Mouse (Mus musculus) E14TG2a.4 (cell line): ENCODE data around the gene Plpp1.
A peak's percentile ranks its signal among the peaks of the same experiment; 100 is the strongest.

Experiments
- H3K27me3 ChIP-seq: 2 replicates; pipeline ENCODE4 v1.6.1; 2014; ENCODE audit warnings: low read length, control low read depth; ENCODE audit not compliant: insufficient read depth
- H3K36me3 ChIP-seq: 2 replicates; pipeline ENCODE4 v1.6.1; 2014; ENCODE audit warnings: low read length, control low read depth; ENCODE audit not compliant: insufficient read depth
- H3K4me1 ChIP-seq: replicated peaks from 2 replicates; pipeline ENCODE4 v1.6.1; 2014; ENCODE audit warnings: low read depth, low read length, control low read depth
- H3K4me3 ChIP-seq: replicated peaks from 2 replicates; pipeline ENCODE4 v1.5.1; 2014; ENCODE audit warnings: mild to moderate bottlenecking, low read length
- H3K9me3 ChIP-seq: 2 replicates; pipeline ENCODE4 v1.6.1; 2014; ENCODE audit warnings: low read length, control low read depth
- CTCF ChIP-seq: conservative IDR thresholded peaks from 2 replicates; pipeline ENCODE4 v1.5.1; 2014; ENCODE audit warnings: low read length
- NANOG ChIP-seq: IDR thresholded peaks from 2 replicates; pipeline ENCODE4 v1.6.1; 2014; ENCODE audit warnings: borderline replicate concordance, low read length, mixed read lengths
- POU5F1 ChIP-seq: IDR thresholded peaks from 2 replicates; pipeline ENCODE4 v1.6.1; 2014; ENCODE audit warnings: low read length, borderline replicate concordance

The Plpp1 gene

GRCm38 (mm10) chr13:112786142-112786541 lies 14.4 kb upstream of the Plpp1 start:
- no peak overlapping the region for H3K4me3 ChIP-seq
- no peaks in the 10 kb centered on the region for H3K36me3 ChIP-seq
- TF ChIP-seq CTCF = no peak
- TF ChIP-seq POU5F1 = no peak
- TF ChIP-seq NANOG = no peak
- no peaks in the 10 kb centered on the region for H3K9me3 ChIP-seq
- peaks cover 40% of the 10 kb centered on the region for H3K4me1 ChIP-seq
- no peaks in the 10 kb centered on the region for H3K27me3 ChIP-seq

GRCm38 (mm10) chr13:112786942-112787533 lies 13.6 kb upstream of the Plpp1 start:
- Histone ChIP-seq H3K4me3 (no peak overlapping the region), H3K36me3 (no peaks in the 10 kb centered on the region)

GRCm38 (mm10) chr13:112790774-112791173 lies 9.8 kb upstream of the Plpp1 start:
- Histone ChIP-seq H3K4me1 (peaks cover 29% of the 10 kb centered on the region), H3K9me3 (no peaks in the 10 kb centered on the region), H3K36me3 (no peaks in the 10 kb centered on the region), H3K27me3 (no peaks in the 10 kb centered on the region), H3K4me3 (no peak overlapping the region)
- TF ChIP-seq POU5F1 = no peak
- TF ChIP-seq CTCF = no peak
- TF ChIP-seq NANOG = no peak

More at GRCm38 (mm10) chr13:112786942-112787533, 13.6 kb upstream of the Plpp1 start:
- Histone ChIP-seq H3K27me3 (no peaks in the 10 kb centered on the region), H3K4me1 (peaks cover 40% of the 10 kb centered on the region), H3K9me3 (no peaks in the 10 kb centered on the region)
- no peak for TF ChIP-seq CTCF
- TF ChIP-seq POU5F1 = no peak
- no peak for TF ChIP-seq NANOG

- Histone ChIP-seq H3K4me1 (peaks cover 21% of the 10 kb centered on the region), H3K9me3 (no peaks in the 10 kb centered on the region), H3K36me3 (no peaks in the 10 kb centered on the region), H3K27me3 (no peaks in the 10 kb centered on the region), H3K4me3 (no peak overlapping the region)
- TF ChIP-seq POU5F1 (no peak), CTCF (no peak), NANOG (no peak)
Observed at GRCm38 (mm10) chr13:112791906-112792305, 8.7 kb upstream of the Plpp1 start.

- Histone ChIP-seq H3K36me3 (peaks cover under 1% of the 10 kb centered on the region; the same call in 1 of the 2 replicates), H3K4me3 (no peak overlapping the region), H3K4me1 (peaks cover 47% of the 10 kb centered on the region), H3K27me3 (no peaks in the 10 kb centered on the region), H3K9me3 (no peaks in the 10 kb centered on the region)
- TF ChIP-seq CTCF (no peak), POU5F1 (no peak), NANOG (no peak; the same call in 1 of the 2 replicates)
Observed at GRCm38 (mm10) chr13:112798243-112798952, 2.2 kb upstream of the Plpp1 start.

GRCm38 (mm10) chr13:112798953-112799305 lies 1.7 kb upstream of the Plpp1 start:
- peaks cover 5% of the 10 kb centered on the region; the same call in 1 of the 2 replicates for H3K36me3 ChIP-seq
- H3K4me3 ChIP-seq = no peak overlapping the region
- TF ChIP-seq POU5F1 = no peak

GRCm38 (mm10) chr13:112799721-112800241 lies 811 bp upstream of the Plpp1 start:
- no peaks in the 10 kb centered on the region for H3K27me3 ChIP-seq
- H3K4me3 ChIP-seq = peak overlapping the region; percentile 95
- no peaks in the 10 kb centered on the region for H3K9me3 ChIP-seq
- H3K4me1 ChIP-seq = peaks cover 53% of the 10 kb centered on the region
- peaks cover 5% of the 10 kb centered on the region; the same call in 1 of the 2 replicates for H3K36me3 ChIP-seq
- no peak for TF ChIP-seq CTCF
- TF ChIP-seq POU5F1 = no peak
- no peak; the same call in 1 of the 2 replicates for TF ChIP-seq NANOG

More at GRCm38 (mm10) chr13:112798953-112799305, 1.7 kb upstream of the Plpp1 start:
- Histone ChIP-seq H3K9me3 (no peaks in the 10 kb centered on the region), H3K27me3 (no peaks in the 10 kb centered on the region), H3K4me1 (peaks cover 53% of the 10 kb centered on the region)

- peaks cover 20% of the 10 kb centered on the region for H3K36me3 ChIP-seq
Observed at GRCm38 (mm10) chr13:112801381-112802004, 901 bp downstream of the Plpp1 start.

GRCm38 (mm10) chr13:112803106-112803505 lies 2.5 kb downstream of the Plpp1 start:
- TF ChIP-seq NANOG (no peak), CTCF (no peak), POU5F1 (no peak)
- Histone ChIP-seq H3K4me3 (no peak overlapping the region), H3K4me1 (peaks cover 38% of the 10 kb centered on the region), H3K27me3 (no peaks in the 10 kb centered on the region), H3K36me3 (peaks cover 33% of the 10 kb centered on the region), H3K9me3 (no peaks in the 10 kb centered on the region)

More at GRCm38 (mm10) chr13:112801381-112802004, 901 bp downstream of the Plpp1 start:
- no peaks in the 10 kb centered on the region for H3K27me3 ChIP-seq
- TF ChIP-seq CTCF = no peak
- no peak for TF ChIP-seq POU5F1
- TF ChIP-seq NANOG = no peak
- H3K9me3 ChIP-seq = no peaks in the 10 kb centered on the region
- peak overlapping the region; percentile 95 for H3K4me3 ChIP-seq
- H3K4me1 ChIP-seq = peaks cover 53% of the 10 kb centered on the region
